Mouse (Mus musculus) Patski (cell line): ENCODE results near the gene Ndufs6. TPM values are rescaled to one million over a fixed set of nuclear protein-coding genes. Genes with fewer than 3 reads are reported as not detected.

Experiments
- ATAC-seq: fragments of 100-300 bp; one replicate; pipeline ENCODE4 v1.8.0; 2021
- CTCF ChIA-PET: fragments of 350-600 bp; sonication (Branson Sonifier 250); formaldehyde crosslinking; loops from one replicate; lab custom pipeline; 2022; ENCODE audit warnings: inconsistent platforms; lab: Charles Lee
- POLR2A ChIA-PET: fragments of 350-600 bp; sonication (Branson Sonifier 250); formaldehyde crosslinking; loops from one replicate; lab custom pipeline; 2022; ENCODE audit warnings: antibody characterized with exemption, inconsistent platforms; lab: Charles Lee
- DNase-seq: peaks from one replicate; pipeline ENCODE4 v3.0.0-alpha.2; 2011; ENCODE audit warnings: low read depth, low spot score
- H3K27me3 ChIP-seq: fragments of 371-371 bp; one replicate; pipeline ENCODE4 v1.5.1; 2021
- CTCF ChIP-seq: fragments of 100-300 bp; IDR thresholded peaks from one replicate; pipeline ENCODE4 v1.5.1; 2021
- in situ Hi-C: fragments of 300-500 bp; cut with MboI; formaldehyde crosslinking; loops from 3 replicates; pipeline ENCODE4 v1.11.1; 2018; ENCODE audit warnings: low pct_unique_long_range_greater_than_20kb, mixed read lengths
- polyA plus RNA-seq: library from polyadenylated mRNA; unstranded; gene quantifications from one replicate; pipeline ENCODE4 v1.2.3, GENCODE M21; 2021

Ndufs6 gene
- polyA plus RNA-seq, 1 experiment from 2014 or later, result 188 TPM

DNA sequence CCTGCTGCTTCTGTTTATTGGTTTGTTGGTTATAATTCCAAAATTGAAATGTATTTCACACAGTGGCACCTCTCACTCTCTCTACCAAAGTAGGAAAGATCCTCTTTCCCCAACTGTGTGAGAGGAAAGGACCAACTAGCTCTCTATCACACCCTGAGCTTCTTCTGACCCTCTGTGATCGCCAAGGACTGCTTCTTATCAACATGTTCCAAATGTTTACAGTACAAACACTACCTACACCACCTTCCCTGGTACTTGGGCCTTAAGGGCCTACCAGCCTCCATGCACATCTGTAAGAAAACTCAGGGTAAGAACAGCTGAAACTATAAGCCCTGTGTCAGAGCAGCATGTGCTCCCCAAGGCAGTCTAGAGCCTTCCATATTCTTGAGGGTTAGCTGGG, 50.5 kb downstream of the Ndufs6 start:
- H3K27me3 ChIP-seq, result peaks cover 26% of the 10 kb centered on the region
- DNase-seq (no peak), ATAC-seq (no peak)
- CTCF ChIA-PET, result no interaction called here
- in situ Hi-C loops, result no loop called here
- POLR2A ChIA-PET, result no interaction called here
- TF ChIP-seq CTCF, result no peak

DNA sequence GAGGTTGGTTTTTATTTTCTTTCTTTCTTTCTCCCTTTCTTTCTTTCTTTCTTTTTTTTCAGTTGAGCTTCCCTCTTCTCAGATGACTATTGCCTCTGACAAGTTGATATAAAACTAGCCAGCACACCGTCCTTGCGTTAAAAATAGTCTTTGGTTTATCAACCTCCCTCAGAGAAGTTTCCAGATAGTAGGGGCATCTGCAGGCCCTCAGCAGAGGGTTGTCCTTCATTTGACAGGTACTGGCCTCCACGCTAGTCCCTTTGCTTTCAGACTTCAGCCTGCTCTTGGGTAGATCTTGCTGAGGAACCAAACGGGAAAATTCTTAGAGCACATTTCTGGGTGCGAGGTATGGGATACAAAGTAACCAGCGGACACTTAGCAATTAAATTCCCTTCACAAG, 51.0 kb downstream of the Ndufs6 start:
- DNase-seq (no peak), ATAC-seq (no peak)
- in situ Hi-C loops, result no loop called here
- POLR2A ChIA-PET, result no interaction called here
- H3K27me3 ChIP-seq, result peaks cover 28% of the 10 kb centered on the region
- CTCF ChIA-PET, result no interaction called here
- TF ChIP-seq CTCF, result no peak

DNA sequence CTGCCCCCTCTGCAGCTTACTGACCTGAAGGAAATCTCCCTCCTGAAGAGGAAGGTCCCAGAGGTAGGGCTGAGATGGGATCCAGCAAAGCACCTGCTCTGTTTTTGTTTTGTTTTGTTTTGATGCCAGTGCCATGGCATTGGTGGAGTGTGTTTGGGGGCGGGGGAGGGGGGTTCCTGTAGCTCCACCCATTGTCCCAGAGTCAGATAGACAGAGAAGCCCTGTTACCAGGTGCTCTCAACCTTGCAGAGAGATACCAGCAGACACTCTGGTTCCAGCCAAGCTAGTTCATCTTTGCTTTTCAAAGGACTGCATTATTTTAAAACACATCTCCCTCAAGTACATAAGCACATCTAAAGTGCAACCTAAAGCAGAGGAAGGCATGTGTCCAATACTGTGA, 54.8 kb downstream of the Ndufs6 start:
- ChIA-PET POLR2A (no interaction called here), CTCF (no interaction called here)
- in situ Hi-C loops, result no loop called here
- no peak for TF ChIP-seq CTCF
- DNase-seq, result no peak
- H3K27me3 ChIP-seq, result peaks cover 63% of the 10 kb centered on the region
- no peak for ATAC-seq

DNA sequence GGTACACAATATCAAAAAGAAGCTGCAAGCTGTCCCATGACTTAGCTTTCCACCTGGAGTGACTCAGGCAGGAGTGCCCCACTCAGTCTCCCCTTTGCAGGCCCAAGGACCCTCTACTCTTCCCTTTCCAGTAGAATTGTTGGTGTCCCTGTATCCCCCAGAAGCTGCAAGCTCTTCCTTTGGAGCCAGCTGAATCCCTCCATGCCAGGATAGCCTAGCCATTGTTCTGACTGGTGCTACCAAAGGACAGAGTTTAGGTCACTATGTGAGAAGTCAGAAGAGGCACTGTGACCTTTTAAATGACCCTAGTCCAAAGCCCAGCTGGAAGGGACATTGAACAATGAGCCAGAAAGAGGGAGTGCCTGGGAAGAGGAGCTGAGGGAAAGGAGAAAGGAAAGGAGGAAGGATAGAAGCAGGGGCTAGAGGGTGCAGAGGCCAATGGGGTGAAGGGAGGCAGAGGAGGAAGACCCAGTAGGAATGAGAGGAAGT, 55.5 kb downstream of the Ndufs6 start:
- no peak for DNase-seq
- CTCF ChIA-PET, result no interaction called here
- peaks cover 68% of the 10 kb centered on the region for H3K27me3 ChIP-seq
- POLR2A ChIA-PET, result no interaction called here
- in situ Hi-C loops, result no loop called here
- no peak for ATAC-seq
- TF ChIP-seq CTCF, result no peak

DNA sequence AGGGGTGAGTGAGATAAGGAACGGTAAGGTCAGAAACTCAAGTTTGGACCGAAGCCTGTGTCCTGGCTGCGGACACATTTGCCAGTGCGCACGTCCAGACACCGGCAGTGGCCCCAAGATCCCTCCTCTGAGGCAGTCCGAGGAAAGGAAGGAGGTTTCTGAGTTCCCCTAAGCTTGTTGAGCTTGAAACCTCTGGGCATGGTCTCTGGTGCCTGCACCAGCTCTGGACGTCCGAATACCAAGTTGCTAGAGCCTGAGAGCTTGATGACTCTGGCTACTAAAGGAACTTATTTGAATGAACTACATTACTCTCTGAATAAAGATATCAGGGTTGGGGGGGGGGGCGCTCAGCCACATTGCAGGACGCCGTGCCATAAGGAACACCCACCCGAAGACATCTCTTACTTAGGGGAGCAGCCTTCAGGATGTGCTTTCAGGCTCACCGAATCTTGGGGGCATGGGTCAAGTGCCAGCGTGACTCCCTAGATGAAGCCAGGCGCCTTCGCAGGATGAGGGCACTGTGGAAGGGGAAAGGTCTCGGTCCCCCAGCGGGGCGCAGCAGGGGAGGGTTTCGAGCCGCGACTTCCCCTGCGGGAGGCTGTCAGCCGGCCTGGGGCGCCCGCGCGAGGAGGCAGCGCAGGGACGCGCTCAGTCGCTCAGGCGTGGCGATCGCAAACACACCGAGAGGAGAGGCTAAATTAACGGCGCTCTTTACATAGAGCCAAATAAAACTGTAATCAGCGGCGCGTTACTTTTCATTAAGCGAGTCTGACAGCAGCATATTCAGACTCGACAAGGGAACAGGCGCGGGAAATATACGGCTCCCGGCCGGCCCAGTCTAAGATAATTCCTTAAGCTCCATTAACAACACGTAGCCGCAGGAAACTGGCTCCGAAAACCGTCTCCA, 56.8 kb downstream of the Ndufs6 start:
- in situ Hi-C loops, result no loop called here
- H3K27me3 ChIP-seq, result peaks cover 70% of the 10 kb centered on the region
- DNase-seq (no peak), ATAC-seq (no peak)
- ChIA-PET CTCF (no interaction called here), POLR2A (interaction anchor here (0.6 kb wide), 1 partner anchor 396 kb away, joined by 4 read pairs; no protein-coding TSS in a partner anchor)
- no peak for TF ChIP-seq CTCF

DNA sequence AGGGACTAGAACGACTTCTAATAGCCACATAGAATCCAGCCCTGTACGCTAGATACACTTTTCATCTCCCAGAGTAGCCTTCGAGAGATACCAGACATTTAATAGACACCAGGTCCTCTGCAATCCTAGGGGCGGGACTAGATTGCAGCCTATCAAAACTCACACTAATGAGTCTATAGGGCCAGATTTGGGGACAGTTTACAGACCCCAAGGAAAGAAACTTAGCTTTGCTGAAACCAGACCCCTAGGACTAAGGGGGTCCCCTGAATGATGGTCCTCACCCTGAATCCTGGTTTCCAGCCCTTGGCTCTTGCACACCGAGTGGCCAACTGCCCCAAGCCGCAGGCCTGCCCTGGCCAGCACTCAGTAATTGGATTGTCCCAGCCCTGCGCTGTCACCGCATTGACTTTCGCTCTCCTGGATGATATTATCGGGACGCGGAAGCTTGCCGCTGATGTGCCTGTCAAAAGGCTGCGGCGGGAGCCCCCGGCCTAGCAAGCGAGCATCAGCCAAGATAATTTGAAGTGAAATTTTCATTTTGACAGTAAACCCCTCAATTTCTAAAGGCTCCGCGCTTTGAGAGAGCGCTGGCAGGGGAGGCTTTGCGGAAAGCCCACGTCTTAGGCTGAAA, 57.8 kb downstream of the Ndufs6 start:
- no peak for DNase-seq

DNA sequence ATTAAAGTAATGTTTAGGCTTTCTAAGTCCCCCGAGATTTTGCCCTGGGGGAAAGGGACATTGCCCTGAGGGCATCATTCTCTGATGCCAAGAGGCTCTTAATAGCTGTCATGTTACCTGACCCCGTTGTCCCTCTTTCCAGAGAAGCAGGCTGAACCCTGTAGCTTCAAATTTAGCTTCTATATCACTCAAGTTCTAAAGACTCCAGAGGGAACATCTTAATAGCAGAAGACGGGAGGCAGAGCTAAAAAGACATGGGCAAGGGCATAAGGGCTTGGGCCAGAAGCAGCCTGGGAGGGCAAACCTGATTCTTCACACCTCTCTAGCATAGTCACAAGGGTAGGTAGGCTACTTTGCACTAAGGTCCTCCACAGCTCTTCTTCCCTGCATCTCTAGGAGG, 58.5 kb downstream of the Ndufs6 start:
- TF ChIP-seq CTCF, result no peak
- ChIA-PET CTCF (no interaction called here), POLR2A (no interaction called here)
- DNase-seq (no peak), ATAC-seq (no peak)
- peaks cover 72% of the 10 kb centered on the region for H3K27me3 ChIP-seq
- in situ Hi-C loops, result no loop called here

More for the DNA sequence above, 57.8 kb downstream of the Ndufs6 start:
- H3K27me3 ChIP-seq, result peaks cover 66% of the 10 kb centered on the region
- ChIA-PET CTCF (no interaction called here), POLR2A (no interaction called here)
- in situ Hi-C loops, result no loop called here
- no peak for TF ChIP-seq CTCF
- no peak for ATAC-seq

Other genes with a start within 250 kb of the Ndufs6 start
- gene Irx4, start 68.1 kb downstream of the Ndufs6 start, polyA plus RNA-seq, result not detected
- 62.8 TPM for gene Mrpl36, start within 50 bp of the Ndufs6 start, polyA plus RNA-seq
- gene Lpcat1, start 138.7 kb upstream of the Ndufs6 start, polyA plus RNA-seq, result 73.9 TPM
- gene Slc6a3, start 208.2 kb upstream of the Ndufs6 start, polyA plus RNA-seq, result not detected